Mouse (Mus musculus): ENCODE results near the gene Plxna1.

Plxna1 gene

GRCm38 (mm10) chr6:89327746-89328491 lies 34.5 kb downstream of the Plxna1 start:
- DNase-seq: no peak

GRCm38 (mm10) chr6:89324842-89325241 lies 37.6 kb downstream of the Plxna1 start:
- no peak for DNase-seq

GRCm38 (mm10) chr6:89315263-89315662 lies 47.2 kb downstream of the Plxna1 start:
- DNase-seq: no peak

GRCm38 (mm10) chr6:89311518-89311917 lies 50.9 kb downstream of the Plxna1 start:
- DNase-seq: no peak

GRCm38 (mm10) chr6:89310236-89310635 lies 52.2 kb downstream of the Plxna1 start:
- no peak for DNase-seq

GRCm38 (mm10) chr6:89308213-89308973 lies 54.0 kb downstream of the Plxna1 start:
- no peak for DNase-seq

GRCm38 (mm10) chr6:89304375-89305058 lies 57.9 kb downstream of the Plxna1 start:
- DNase-seq: no peak

GRCm38 (mm10) chr6:89299818-89300217 lies 62.6 kb downstream of the Plxna1 start:
- no peak for DNase-seq

- DNase-seq: no peak
Observed at GRCm38 (mm10) chr6:89296909-89297695, 65.3 kb downstream of the Plxna1 start.

GRCm38 (mm10) chr6:89296001-89296709 lies 66.3 kb downstream of the Plxna1 start:
- DNase-seq: no peak

GRCm38 (mm10) chr6:89294621-89295020 lies 67.8 kb downstream of the Plxna1 start:
- no peak for DNase-seq

- DNase-seq: no peak
Observed at GRCm38 (mm10) chr6:89291494-89291893, 70.9 kb downstream of the Plxna1 start.

GRCm38 (mm10) chr6:89288156-89288555 lies 74.3 kb downstream of the Plxna1 start:
- DNase-seq: peak; percentile 71

- peak; percentile 83 for DNase-seq
Observed at GRCm38 (mm10) chr6:89286700-89287428, 75.6 kb downstream of the Plxna1 start.

- no peak for DNase-seq
Observed at GRCm38 (mm10) chr6:89286286-89286655, 76.1 kb downstream of the Plxna1 start.

GRCm38 (mm10) chr6:89285561-89286285 lies 76.7 kb downstream of the Plxna1 start:
- DNase-seq: peak; percentile 30

- DNase-seq: no peak
Observed at GRCm38 (mm10) chr6:89285116-89285515, 77.3 kb downstream of the Plxna1 start.

GRCm38 (mm10) chr6:89283095-89283494 lies 79.3 kb downstream of the Plxna1 start:
- DNase-seq: no peak

GRCm38 (mm10) chr6:89282626-89283025 lies 79.8 kb downstream of the Plxna1 start:
- no peak for DNase-seq

- no peak for DNase-seq
Observed at GRCm38 (mm10) chr6:89281492-89282332, 80.7 kb downstream of the Plxna1 start.

Data from thymus, postnatal 14 days (tissue).